Mouse (Mus musculus) layer of hippocampus, postnatal 14 days (tissue): ENCODE measurements at regions not wholly inside any gene's neighbourhood (a gene's known extent, or its start where the extent isn't known, plus 50 kb on each side); places are given as distances from the start of the nearest gene placed in this dataset.

Experiments used
- DNase-seq, 2 experiments: peaks; one replicate each; pipeline ENCODE4 v3.0.0; 2021 to 2022; ENCODE audit warnings: low spot score in 2 of 2, mixed read lengths in 1 of 2

GRCm38 (mm10) chr2:8296001-8296400 lies 786.6 kb upstream of the Celf2 start:
- DNase-seq = no peak

GRCm38 (mm10) chr2:8291357-8291756 lies 782.0 kb upstream of the Celf2 start:
- DNase-seq = no peak

- DNase-seq = no peak
Observed at GRCm38 (mm10) chr2:8287403-8287802, 778.0 kb upstream of the Celf2 start.

- DNase-seq = no peak
Observed at GRCm38 (mm10) chr2:8276127-8276773, 766.9 kb upstream of the Celf2 start.
